Mouse (Mus musculus): ENCODE data around the gene Wwc2. TPM values are rescaled to one million over a fixed set of nuclear protein-coding genes. Genes with fewer than 3 reads are reported as not detected.

Gene Wwc2
- polyA plus RNA-seq, 1 experiment from 2014 or later: 10.6 TPM

GRCm38 (mm10) chr8:47914946-47915345, 75.8 kb downstream of the Wwc2 start:
- Histone ChIP-seq H3K4me1 (replicated peaks; ENCODE audit: control insufficient read depth, insufficient read depth, low read length) (peaks cover 7% of the 10 kb centered on the region; the same call in 1 of the 2 replicates), H3K9me3 (ENCODE audit: control insufficient read depth, low read length) (no peaks in the 10 kb centered on the region), H3K36me3 (ENCODE audit: control insufficient read depth, insufficient read depth, low read length) (peaks cover 3% of the 10 kb centered on the region; the same call in 1 of the 2 replicates), H3K4me3 (ENCODE audit: low read depth, low read length) (no peak overlapping the region), H3K27ac (ENCODE audit: low read depth) (no peak overlapping the region), H3K4me2 (ENCODE audit: low read length) (no peak overlapping the region), H3K9ac (ENCODE audit: low read length) (no peak overlapping the region), H3K27me3 (replicated peaks; ENCODE audit: control insufficient read depth, insufficient read depth, low read length) (no peaks in the 10 kb centered on the region)
- DNase-seq (ENCODE audit: low spot score): no peak
- 92% methylated on average over 7 of the region's 7 CpGs for WGBS
- no peak for ATAC-seq (replicated peaks; ENCODE audit: low FRiP score, low TSS enrichment, low read depth)

- Histone ChIP-seq H3K4me1 (replicated peaks; ENCODE audit: control insufficient read depth, insufficient read depth, low read length) (peaks cover 7% of the 10 kb centered on the region; the same call in 1 of the 2 replicates), H3K9me3 (ENCODE audit: control insufficient read depth, low read length) (no peaks in the 10 kb centered on the region), H3K27me3 (replicated peaks; ENCODE audit: control insufficient read depth, insufficient read depth, low read length) (no peaks in the 10 kb centered on the region), H3K4me2 (ENCODE audit: low read length) (no peak overlapping the region), H3K36me3 (ENCODE audit: control insufficient read depth, insufficient read depth, low read length) (peaks cover 3% of the 10 kb centered on the region; the same call in 1 of the 2 replicates), H3K27ac (ENCODE audit: low read depth) (no peak overlapping the region), H3K4me3 (ENCODE audit: low read depth, low read length) (no peak overlapping the region), H3K9ac (ENCODE audit: low read length) (no peak overlapping the region)
- DNase-seq (ENCODE audit: low spot score) (no peak), ATAC-seq (replicated peaks; ENCODE audit: low FRiP score, low TSS enrichment, low read depth) (no peak)
- WGBS: 89% methylated on average over 8 of the region's 8 CpGs
Measured at GRCm38 (mm10) chr8:47914161-47914560, 76.6 kb downstream of the Wwc2 start.

GRCm38 (mm10) chr8:47913621-47914020, 77.1 kb downstream of the Wwc2 start:
- no peak for ATAC-seq (replicated peaks; ENCODE audit: low FRiP score, low TSS enrichment, low read depth)
- no peak for DNase-seq (ENCODE audit: low spot score)
- no peak overlapping the region for H3K9ac ChIP-seq (ENCODE audit: low read length)
- no peaks in the 10 kb centered on the region for H3K36me3 ChIP-seq (ENCODE audit: control insufficient read depth, insufficient read depth, low read length)
- no peaks in the 10 kb centered on the region for H3K27me3 ChIP-seq (replicated peaks; ENCODE audit: control insufficient read depth, insufficient read depth, low read length)
- no peak overlapping the region for H3K4me2 ChIP-seq (ENCODE audit: low read length)
- WGBS: 96% methylated on average over 9 of the region's 9 CpGs
- peaks cover 7% of the 10 kb centered on the region; the same call in 1 of the 2 replicates for H3K4me1 ChIP-seq (replicated peaks; ENCODE audit: control insufficient read depth, insufficient read depth, low read length)
- no peaks in the 10 kb centered on the region for H3K9me3 ChIP-seq (ENCODE audit: control insufficient read depth, low read length)
- no peak overlapping the region for H3K27ac ChIP-seq (ENCODE audit: low read depth)
- no peak overlapping the region for H3K4me3 ChIP-seq (ENCODE audit: low read depth, low read length)

GRCm38 (mm10) chr8:47909681-47910080, 81.0 kb downstream of the Wwc2 start:
- WGBS: 97% methylated on average over 11 of the region's 11 CpGs

GRCm38 (mm10) chr8:47907056-47907455, 83.7 kb downstream of the Wwc2 start:
- no peak for DNase-seq (ENCODE audit: low spot score)
- no peak for ATAC-seq (replicated peaks; ENCODE audit: low FRiP score, low TSS enrichment, low read depth)
- WGBS: 79% methylated on average over 9 of the region's 9 CpGs

More at GRCm38 (mm10) chr8:47909681-47910080, 81.0 kb downstream of the Wwc2 start:
- no peak for DNase-seq (ENCODE audit: low spot score)
- H3K9ac ChIP-seq (ENCODE audit: low read length): no peak overlapping the region
- no peak for ATAC-seq (replicated peaks; ENCODE audit: low FRiP score, low TSS enrichment, low read depth)
- H3K4me3 ChIP-seq (ENCODE audit: low read depth, low read length): no peak overlapping the region
- no peak overlapping the region for H3K27ac ChIP-seq (ENCODE audit: low read depth)
- no peaks in the 10 kb centered on the region for H3K9me3 ChIP-seq (ENCODE audit: control insufficient read depth, low read length)
- H3K4me2 ChIP-seq (ENCODE audit: low read length): no peak overlapping the region
- H3K36me3 ChIP-seq (ENCODE audit: control insufficient read depth, insufficient read depth, low read length): no peaks in the 10 kb centered on the region
- no peaks in the 10 kb centered on the region for H3K4me1 ChIP-seq (replicated peaks; ENCODE audit: control insufficient read depth, insufficient read depth, low read length)
- H3K27me3 ChIP-seq (replicated peaks; ENCODE audit: control insufficient read depth, insufficient read depth, low read length): no peaks in the 10 kb centered on the region

DNA sequence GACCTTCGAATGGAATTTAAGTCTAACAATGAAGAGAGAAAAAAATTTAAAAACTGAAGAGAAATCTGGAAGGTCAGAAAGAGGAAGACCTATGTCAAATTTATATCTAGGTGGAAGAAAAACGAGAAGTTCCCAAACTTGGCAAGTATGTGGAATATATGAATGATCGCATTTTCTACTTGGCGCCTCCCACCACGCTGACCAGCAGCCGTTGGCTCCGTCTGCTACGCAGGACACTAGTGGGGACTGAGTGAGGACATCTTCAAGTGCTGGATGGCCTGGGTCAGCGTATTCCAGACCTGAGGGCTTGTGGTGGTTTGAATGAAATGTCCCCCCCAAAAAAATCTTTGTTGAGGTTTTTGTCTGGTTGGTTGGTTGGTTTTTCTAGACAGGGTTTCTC, 84.6 kb downstream of the Wwc2 start:
- Histone ChIP-seq H3K4me2 (ENCODE audit: low read length) (no peak overlapping the region), H3K36me3 (ENCODE audit: control insufficient read depth, insufficient read depth, low read length) (no peaks in the 10 kb centered on the region), H3K27ac (ENCODE audit: low read depth) (no peak overlapping the region), H3K27me3 (replicated peaks; ENCODE audit: control insufficient read depth, insufficient read depth, low read length) (no peaks in the 10 kb centered on the region), H3K9ac (ENCODE audit: low read length) (no peak overlapping the region), H3K4me3 (ENCODE audit: low read depth, low read length) (no peak overlapping the region), H3K4me1 (replicated peaks; ENCODE audit: control insufficient read depth, insufficient read depth, low read length) (no peaks in the 10 kb centered on the region), H3K9me3 (ENCODE audit: control insufficient read depth, low read length) (no peaks in the 10 kb centered on the region)
- ATAC-seq (replicated peaks; ENCODE audit: low FRiP score, low TSS enrichment, low read depth) (no peak), DNase-seq (ENCODE audit: low spot score) (no peak)
- 93% methylated on average over 9 of the region's 9 CpGs for WGBS

More at GRCm38 (mm10) chr8:47907056-47907455, 83.7 kb downstream of the Wwc2 start:
- Histone ChIP-seq H3K27ac (ENCODE audit: low read depth) (no peak overlapping the region), H3K27me3 (replicated peaks; ENCODE audit: control insufficient read depth, insufficient read depth, low read length) (no peaks in the 10 kb centered on the region), H3K36me3 (ENCODE audit: control insufficient read depth, insufficient read depth, low read length) (no peaks in the 10 kb centered on the region), H3K4me1 (replicated peaks; ENCODE audit: control insufficient read depth, insufficient read depth, low read length) (no peaks in the 10 kb centered on the region), H3K4me3 (ENCODE audit: low read depth, low read length) (no peak overlapping the region), H3K9me3 (ENCODE audit: control insufficient read depth, low read length) (no peaks in the 10 kb centered on the region), H3K9ac (ENCODE audit: low read length) (no peak overlapping the region), H3K4me2 (ENCODE audit: low read length) (no peak overlapping the region)

- Histone ChIP-seq H3K36me3 (ENCODE audit: control insufficient read depth, insufficient read depth, low read length) (no peaks in the 10 kb centered on the region), H3K4me3 (ENCODE audit: low read depth, low read length) (no peak overlapping the region), H3K4me1 (replicated peaks; ENCODE audit: control insufficient read depth, insufficient read depth, low read length) (no peaks in the 10 kb centered on the region), H3K9me3 (ENCODE audit: control insufficient read depth, low read length) (no peaks in the 10 kb centered on the region), H3K9ac (ENCODE audit: low read length) (no peak overlapping the region), H3K4me2 (ENCODE audit: low read length) (no peak overlapping the region), H3K27ac (ENCODE audit: low read depth) (no peak overlapping the region), H3K27me3 (replicated peaks; ENCODE audit: control insufficient read depth, insufficient read depth, low read length) (no peaks in the 10 kb centered on the region)
- 90% methylated on average over 7 of the region's 7 CpGs for WGBS
- ATAC-seq (replicated peaks; ENCODE audit: low FRiP score, low TSS enrichment, low read depth) (no peak), DNase-seq (ENCODE audit: low spot score) (no peak)
Measured at GRCm38 (mm10) chr8:47905256-47905655, 85.5 kb downstream of the Wwc2 start.

GRCm38 (mm10) chr8:47904004-47904403, 86.7 kb downstream of the Wwc2 start:
- 83% methylated on average over 7 of the region's 7 CpGs for WGBS
- DNase-seq (ENCODE audit: low spot score) (no peak), ATAC-seq (replicated peaks; ENCODE audit: low FRiP score, low TSS enrichment, low read depth) (no peak)
- H3K9ac ChIP-seq (ENCODE audit: low read length): no peak overlapping the region
- no peaks in the 10 kb centered on the region for H3K9me3 ChIP-seq (ENCODE audit: control insufficient read depth, low read length)
- no peak overlapping the region for H3K4me2 ChIP-seq (ENCODE audit: low read length)
- H3K27ac ChIP-seq (ENCODE audit: low read depth): no peak overlapping the region
- H3K4me3 ChIP-seq (ENCODE audit: low read depth, low read length): no peak overlapping the region
- no peaks in the 10 kb centered on the region for H3K27me3 ChIP-seq (replicated peaks; ENCODE audit: control insufficient read depth, insufficient read depth, low read length)
- H3K36me3 ChIP-seq (ENCODE audit: control insufficient read depth, insufficient read depth, low read length): 0 out of 2 replicates have a peak, but pooled peaks cover 3% of the 10 kb centered on the region
- H3K4me1 ChIP-seq (replicated peaks; ENCODE audit: control insufficient read depth, insufficient read depth, low read length): no peaks in the 10 kb centered on the region

DNA sequence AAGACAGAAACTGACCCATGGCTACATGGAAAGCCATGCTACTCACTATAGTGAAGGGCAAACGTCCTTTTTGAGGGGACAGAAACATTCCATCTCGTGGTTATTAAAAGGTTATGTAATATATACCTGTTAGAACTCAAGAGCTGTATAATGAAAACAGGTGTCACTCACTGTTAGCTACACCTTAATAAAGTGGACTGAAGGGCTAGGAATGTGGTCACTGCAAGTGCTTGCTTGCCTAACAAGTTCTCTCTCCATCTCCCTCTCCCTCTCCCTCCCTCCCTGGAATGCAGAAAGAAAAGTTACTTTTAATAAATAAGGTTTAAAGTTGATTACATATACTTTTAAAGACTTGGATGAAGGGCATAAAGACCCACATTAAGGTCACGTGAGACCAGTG, 88.0 kb downstream of the Wwc2 start:
- WGBS: 88% methylated on average over 3 of the region's 3 CpGs
- Histone ChIP-seq H3K4me1 (replicated peaks; ENCODE audit: control insufficient read depth, insufficient read depth, low read length) (no peaks in the 10 kb centered on the region), H3K27ac (ENCODE audit: low read depth) (no peak overlapping the region), H3K36me3 (ENCODE audit: control insufficient read depth, insufficient read depth, low read length) (peaks cover 7% of the 10 kb centered on the region; the same call in 1 of the 2 replicates), H3K9ac (ENCODE audit: low read length) (no peak overlapping the region), H3K27me3 (replicated peaks; ENCODE audit: control insufficient read depth, insufficient read depth, low read length) (no peaks in the 10 kb centered on the region), H3K9me3 (ENCODE audit: control insufficient read depth, low read length) (no peaks in the 10 kb centered on the region), H3K4me3 (ENCODE audit: low read depth, low read length) (no peak overlapping the region), H3K4me2 (ENCODE audit: low read length) (no peak overlapping the region)
- ATAC-seq (replicated peaks; ENCODE audit: low FRiP score, low TSS enrichment, low read depth) (no peak), DNase-seq (ENCODE audit: low spot score) (no peak)
